Mouse (Mus musculus) 416B (cell line): ENCODE results near the gene Gse1.
A peak's percentile ranks its signal among the peaks of the same experiment; 100 is the strongest.

Experiments
- DNase-seq: peaks from one replicate; pipeline ENCODE4 v3.0.0; 2011; ENCODE audit warnings: low read depth

Gene Gse1

GRCm38 (mm10) chr8:120376847-120377802 lies 148.9 kb downstream of the Gse1 start:
- no peak for DNase-seq

GRCm38 (mm10) chr8:120377803-120378189 lies 149.5 kb downstream of the Gse1 start:
- peak; percentile 91 for DNase-seq

- DNase-seq = no peak
Measured at GRCm38 (mm10) chr8:120378306-120378705, 150.1 kb downstream of the Gse1 start.

GRCm38 (mm10) chr8:120379015-120379414 lies 150.8 kb downstream of the Gse1 start:
- DNase-seq = no peak

GRCm38 (mm10) chr8:120381865-120382264 lies 153.6 kb downstream of the Gse1 start:
- DNase-seq = no peak

DNA sequence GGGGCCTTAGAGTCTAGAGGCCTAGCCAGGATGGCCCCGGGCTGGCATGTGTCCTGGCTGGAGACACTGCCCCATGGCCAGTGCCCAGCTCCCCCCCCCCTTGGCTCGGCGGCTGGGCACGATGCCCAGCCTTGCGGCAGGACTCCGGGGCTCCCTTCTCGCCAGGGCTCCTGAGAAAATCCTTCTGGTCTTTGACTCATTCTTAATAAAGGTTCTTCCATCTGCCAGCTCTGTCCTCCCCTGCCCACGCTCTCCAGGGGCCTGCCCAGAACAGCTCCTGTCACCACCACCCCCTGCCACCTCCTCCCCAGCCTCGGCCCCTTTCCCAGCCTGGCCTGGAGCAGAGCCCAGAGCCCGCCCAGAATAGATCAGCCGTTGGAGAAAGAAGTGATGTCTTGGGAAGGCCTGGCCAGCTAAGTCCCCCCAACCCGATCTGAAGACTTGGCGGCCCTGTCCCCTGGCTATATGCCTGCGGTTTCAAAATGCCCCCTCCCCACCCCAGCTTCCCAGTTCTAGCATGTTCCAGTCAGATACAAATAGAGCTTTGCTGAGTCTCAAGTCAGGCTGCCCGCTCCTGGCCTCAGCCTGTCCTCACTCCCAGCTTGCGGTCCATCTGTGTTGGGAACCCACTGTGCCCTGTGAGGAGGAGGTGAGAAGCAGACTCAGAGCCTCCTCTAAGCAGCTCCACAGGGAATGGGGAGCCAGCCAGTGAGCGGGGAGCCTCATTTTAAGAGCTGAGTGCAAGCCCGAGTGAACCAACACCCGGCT lies 154.4 kb downstream of the Gse1 start:
- peak; percentile 65 for DNase-seq

- DNase-seq = no peak
Measured at GRCm38 (mm10) chr8:120383204-120383560, 154.9 kb downstream of the Gse1 start.

DNA sequence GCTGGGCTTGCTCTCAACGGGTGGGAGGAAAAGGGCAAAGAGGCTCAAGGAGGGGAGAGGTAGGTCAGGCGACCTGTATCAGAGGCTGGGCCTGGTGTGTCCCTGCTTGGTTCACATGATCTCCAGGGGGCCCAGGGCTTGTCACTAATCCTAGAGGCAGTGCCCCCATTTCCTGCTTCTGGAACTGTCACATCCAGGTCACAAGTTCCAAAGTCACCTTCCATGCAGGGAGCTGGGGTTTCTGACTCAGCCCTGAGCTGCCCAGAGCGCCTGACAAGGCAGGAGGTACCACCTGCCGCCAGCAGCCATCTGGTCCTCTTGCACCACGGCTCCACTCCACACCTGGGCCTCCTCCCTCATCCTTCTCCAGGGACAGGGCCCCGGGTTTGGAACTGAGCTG lies 155.5 kb downstream of the Gse1 start:
- no peak for DNase-seq

DNA sequence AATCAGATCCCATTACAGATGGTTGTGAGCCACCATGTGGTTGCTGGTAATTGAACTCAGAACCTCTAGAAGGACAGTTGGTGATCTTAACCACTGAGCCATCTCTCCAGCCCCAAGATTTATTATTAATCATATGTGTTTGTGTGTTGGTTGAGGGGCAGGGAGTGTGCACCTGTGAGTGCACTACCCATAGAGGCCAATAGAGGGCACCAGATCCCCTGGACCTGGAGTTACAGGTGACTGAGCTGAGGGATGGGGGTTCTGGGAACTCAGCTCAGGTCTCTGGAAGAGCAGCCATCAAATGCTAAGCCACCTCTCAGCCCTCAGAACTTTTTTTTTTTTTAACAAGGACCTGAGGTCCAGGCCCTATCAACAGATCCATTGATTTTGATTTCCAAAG lies 156.5 kb downstream of the Gse1 start:
- DNase-seq = no peak

DNA sequence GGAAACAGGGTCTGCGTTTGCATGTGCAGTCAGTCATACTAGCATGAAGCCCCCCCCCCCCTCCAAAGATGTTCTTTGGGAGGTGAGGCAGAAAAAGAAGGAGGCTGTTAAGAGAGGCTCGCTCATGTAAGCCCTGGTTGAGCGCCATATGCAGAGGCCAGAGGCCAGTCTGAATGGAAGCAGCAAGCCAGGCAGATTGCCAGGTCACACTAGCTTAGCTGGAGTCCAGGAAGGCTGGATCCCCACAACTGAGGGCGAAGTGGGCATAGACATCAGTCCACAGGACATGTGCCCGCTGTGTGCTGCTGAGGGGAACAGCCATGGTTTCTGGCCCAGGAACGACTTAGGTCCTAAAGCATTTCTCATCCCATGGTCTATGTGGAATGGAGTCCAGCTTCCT lies 160.0 kb downstream of the Gse1 start:
- no peak for DNase-seq

GRCm38 (mm10) chr8:120390598-120390997 lies 162.3 kb downstream of the Gse1 start:
- no peak for DNase-seq

GRCm38 (mm10) chr8:120391856-120392255 lies 163.6 kb downstream of the Gse1 start:
- DNase-seq = no peak

GRCm38 (mm10) chr8:120393085-120393484 lies 164.8 kb downstream of the Gse1 start:
- no peak for DNase-seq

GRCm38 (mm10) chr8:120393871-120394275 lies 165.6 kb downstream of the Gse1 start:
- peak; percentile 59 for DNase-seq

DNA sequence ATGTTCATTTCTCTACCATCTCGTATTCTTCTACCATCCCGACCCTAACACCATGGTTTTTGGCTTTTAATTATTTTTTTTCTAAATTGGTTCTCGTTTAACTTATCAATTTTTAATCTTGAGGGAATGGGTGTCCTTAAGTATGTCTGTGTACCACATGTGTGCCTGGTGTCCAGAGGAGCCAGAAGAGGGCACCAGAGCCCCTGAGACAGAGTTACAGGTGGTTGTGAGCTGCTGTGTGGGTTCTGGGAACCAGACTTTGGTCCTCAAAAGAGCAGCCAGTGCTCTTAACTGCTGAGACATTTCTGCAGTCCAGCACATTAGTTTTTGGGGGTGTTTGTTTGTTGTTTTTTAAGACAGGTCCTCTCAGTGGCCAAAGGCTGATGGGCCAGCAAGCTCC lies 167.6 kb downstream of the Gse1 start:
- DNase-seq = no peak

DNA sequence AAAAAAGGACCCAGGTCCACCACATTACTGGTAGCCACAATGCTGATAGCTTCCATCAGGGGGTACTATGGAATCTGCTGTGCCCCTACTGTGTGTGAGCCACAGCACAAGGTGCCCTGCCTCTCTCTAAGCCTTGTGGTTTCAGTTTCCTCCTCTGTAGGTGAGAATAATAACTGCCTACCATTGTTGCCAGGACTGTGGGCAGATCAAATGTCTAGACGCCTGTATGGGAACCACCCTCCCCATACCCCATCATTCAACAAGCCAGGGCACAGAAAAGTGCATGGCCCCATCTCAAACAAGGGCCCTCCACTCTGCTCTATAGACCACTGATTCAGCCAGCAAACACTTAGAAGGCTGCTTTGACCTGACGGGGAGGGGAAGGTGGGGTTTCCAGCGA lies 168.5 kb downstream of the Gse1 start:
- peak; percentile 42 for DNase-seq

- DNase-seq = no peak
Measured at GRCm38 (mm10) chr8:120397444-120398411, 169.5 kb downstream of the Gse1 start.

DNA sequence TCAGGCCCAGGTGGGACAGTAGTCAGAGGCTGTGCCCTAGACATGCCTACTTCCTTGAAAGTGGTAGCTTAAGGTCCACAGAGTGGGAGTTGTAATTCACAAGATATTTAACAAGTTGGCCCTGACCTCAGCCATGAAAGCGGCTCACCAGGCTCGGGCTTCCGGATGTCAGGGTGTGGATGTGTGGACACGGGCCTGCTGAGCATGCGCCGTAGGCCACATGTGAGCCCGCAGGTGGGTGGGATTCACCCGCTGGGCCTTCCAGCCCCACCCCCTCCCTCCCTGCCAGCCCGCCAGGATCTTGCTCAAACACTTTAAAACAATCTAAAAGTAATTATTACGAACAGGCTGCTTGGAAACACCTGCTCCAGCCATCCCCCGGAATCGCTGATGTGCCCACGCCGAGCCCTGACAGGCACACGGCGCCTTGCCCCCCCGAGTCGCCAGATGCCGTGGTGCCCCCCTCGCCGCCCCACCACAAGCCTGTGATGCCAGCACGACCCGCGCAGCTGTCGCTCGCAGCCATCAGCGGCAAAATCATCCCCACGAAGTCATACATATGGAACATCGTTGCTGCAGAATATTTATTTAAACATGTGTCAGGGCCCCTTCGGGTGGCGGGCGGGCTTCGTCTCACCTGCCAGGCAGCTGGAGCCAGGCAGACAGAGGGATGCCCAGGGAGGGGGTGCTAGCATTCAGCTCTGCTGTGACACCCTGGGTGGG lies 171.1 kb downstream of the Gse1 start:
- DNase-seq = no peak

- DNase-seq = no peak
Measured at GRCm38 (mm10) chr8:120401216-120401615, 173.0 kb downstream of the Gse1 start.

- DNase-seq = no peak
Measured at GRCm38 (mm10) chr8:120401712-120402111, 173.5 kb downstream of the Gse1 start.

- peak; percentile 72 for DNase-seq
Measured at GRCm38 (mm10) chr8:120403606-120404269, 175.5 kb downstream of the Gse1 start.
